Mouse (Mus musculus): ENCODE results near the gene Tfap2c.

DNA sequence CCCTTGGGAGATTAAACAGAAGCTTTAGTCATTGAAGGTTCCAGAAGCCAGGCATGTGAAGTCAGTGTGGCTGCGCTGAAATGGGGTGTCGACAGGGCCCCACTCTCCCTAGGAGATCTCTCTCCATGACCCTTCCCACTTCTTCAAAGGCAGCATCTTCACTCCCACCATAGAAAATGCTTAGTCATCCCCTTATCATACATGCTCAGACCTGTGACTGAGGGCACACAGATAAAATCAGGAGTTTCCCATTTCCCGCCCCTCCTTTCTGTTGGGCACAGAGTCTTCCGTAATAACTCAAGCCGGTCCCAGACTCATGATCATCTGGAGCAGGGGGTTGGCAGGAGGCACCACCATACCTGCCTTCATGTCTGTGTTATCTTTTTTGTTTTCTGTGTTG, 41.4 kb downstream of the Tfap2c start:
- TF ChIP-seq CTCF (IDR thresholded peaks at IDR 0.05; ENCODE audit: control insufficient read depth, insufficient read depth, insufficient replicate concordance, low read depth, low read length) (no peak), POLR2A (IDR thresholded peaks at IDR 0.05; ENCODE audit: control insufficient read depth, low read depth, low read length) (no peak)
